Mouse (Mus musculus) adrenal gland, postnatal 10 days (tissue): Measurements from ENCODE around the gene Dennd4c. TPM values are rescaled to one million over a fixed set of nuclear protein-coding genes. Genes with fewer than 3 reads are reported as not detected.

ENCODE experiments used
- DNase-seq: peaks from one replicate; pipeline ENCODE4 v3.0.0; 2021; ENCODE audit warnings: mixed read lengths
- total RNA-seq, 2 experiments: library from RNA; stranded (reverse); gene quantifications; 2 replicates each; pipeline ENCODE4 v1.2.3; 2021

Dennd4c gene
- total RNA-seq, 2 experiments from 2014 or later: 32.7 to 39.9 TPM

DNA sequence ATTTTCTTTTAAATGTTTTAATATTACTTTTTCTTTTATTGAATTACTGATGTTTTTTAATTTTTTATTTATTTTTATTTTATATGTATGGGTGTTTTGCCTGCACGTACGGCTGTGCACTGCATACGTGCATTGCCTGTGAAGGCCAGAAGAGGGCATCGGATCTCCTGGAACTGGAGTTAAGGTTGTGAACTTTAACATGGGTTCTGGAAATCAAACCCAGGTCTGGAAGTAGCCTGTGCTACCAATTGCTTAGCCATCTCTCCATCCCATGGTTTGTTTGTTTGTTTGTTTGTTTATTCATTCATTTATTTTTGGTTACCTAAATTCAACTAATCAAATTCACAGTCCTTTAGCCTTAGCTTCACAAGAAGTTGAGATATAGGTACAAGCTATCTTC lies 136.6 kb downstream of the Dennd4c start:
- DNase-seq: peak; percentile 64

- DNase-seq: peak; percentile 36
Observed at GRCm38 (mm10) chr4:86885790-86886159, 137.4 kb downstream of the Dennd4c start.

- peak; percentile 69 for DNase-seq
Observed at GRCm38 (mm10) chr4:86886160-86886878, 138.0 kb downstream of the Dennd4c start.

DNA sequence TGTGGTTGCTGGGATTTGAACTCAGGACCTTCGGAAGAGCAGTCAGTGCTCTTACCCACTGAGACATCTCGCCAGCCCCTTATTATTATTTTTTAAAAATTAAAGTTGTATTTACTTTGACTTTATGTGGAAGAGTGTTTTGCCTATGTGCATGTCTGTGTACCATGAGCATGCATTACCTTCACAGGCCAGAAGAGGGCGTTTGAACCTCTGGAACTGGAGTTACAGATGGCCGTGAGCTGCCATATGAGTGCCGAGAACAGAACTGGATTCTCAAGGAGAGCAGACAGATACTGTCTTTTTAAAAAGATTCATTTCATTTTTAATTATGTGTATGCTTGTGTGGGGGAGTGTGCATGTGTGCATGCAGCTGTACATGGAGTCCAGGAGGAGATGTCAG lies 139.5 kb downstream of the Dennd4c start:
- DNase-seq: no peak

DNA sequence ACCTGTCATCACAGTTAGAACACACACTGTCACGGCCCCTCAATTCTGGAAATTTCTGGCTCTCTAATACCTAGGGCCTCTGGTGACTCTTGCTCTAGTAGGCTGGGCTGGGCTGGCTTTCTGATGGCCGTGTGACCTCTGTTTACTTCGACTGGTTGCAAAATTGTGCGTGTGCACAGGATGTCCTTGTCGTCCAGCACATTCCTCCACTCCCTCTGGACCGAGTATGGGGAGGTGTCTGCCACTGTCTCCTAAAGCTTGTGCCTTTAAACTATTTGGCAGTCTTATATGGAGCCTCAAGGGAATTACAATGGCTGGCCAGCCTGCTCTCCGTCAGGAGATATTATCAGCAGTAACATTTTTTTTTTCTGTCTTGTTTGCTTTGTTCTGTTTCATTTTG lies 149.1 kb downstream of the Dennd4c start:
- DNase-seq: peak; percentile 77

DNA sequence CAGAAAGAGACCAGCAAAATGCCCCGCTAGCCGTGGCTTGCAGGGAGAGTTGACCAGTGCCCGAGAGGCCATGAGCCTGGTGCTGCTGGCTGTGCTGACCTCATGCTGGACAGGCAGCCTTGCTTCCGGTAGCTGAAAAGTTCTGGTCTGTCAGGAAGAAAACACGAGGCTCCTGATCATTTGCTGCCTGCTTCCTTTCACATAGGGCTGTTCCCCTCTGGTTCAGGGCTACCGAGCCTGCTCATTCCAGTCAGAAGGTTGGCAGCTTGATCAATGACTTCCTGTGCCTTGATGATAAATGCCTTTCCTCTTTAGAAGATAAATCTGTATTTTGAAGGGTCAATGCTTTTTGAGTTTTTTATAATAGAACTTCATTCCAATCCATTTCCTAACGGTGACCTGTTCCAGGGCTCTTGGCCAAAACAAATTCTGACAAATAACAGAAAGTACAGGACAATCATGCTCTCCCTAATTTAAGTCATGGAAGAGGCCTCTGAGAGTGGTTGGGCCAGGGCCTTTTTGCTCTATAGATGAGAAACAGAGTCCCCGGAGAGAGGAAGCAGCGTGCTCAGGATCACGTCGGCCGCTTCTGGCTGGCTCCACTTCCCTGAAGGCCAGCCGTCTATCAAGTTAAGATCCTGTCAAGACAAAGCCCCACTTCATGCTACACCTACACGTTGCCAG lies 150.6 kb downstream of the Dennd4c start:
- peak; percentile 72 for DNase-seq

Other genes with a start within 250 kb of the Dennd4c start
- gene Saxo1, start 190.2 kb upstream of the Dennd4c start, total RNA-seq: not detected
- 10 to 100 TPM; 83.4 to 84.7 TPM for gene Rraga, start 172.9 kb upstream of the Dennd4c start, total RNA-seq
- 10 to 100 TPM in 1 of 2 experiments, 1 to 10 TPM in 1; 9.2 to 14.5 TPM for gene Haus6, start 136.5 kb upstream of the Dennd4c start, total RNA-seq
- gene Plin2, start 78.5 kb upstream of the Dennd4c start, total RNA-seq: 100 to 1,000 TPM; 298 to 336 TPM
- 100 to 1,000 TPM; 924 to 996 TPM for gene Rps6, start 108.9 kb downstream of the Dennd4c start, total RNA-seq
- gene Acer2, start 125.8 kb downstream of the Dennd4c start, total RNA-seq: 10 to 100 TPM; 22.1 to 50.5 TPM